Mouse (Mus musculus): ENCODE results near the gene Actl7b. TPM values are rescaled to one million over a fixed set of nuclear protein-coding genes. Genes with fewer than 3 reads are reported as not detected.

The Actl7b gene
- polyA plus RNA-seq, 3 experiments from 2014 or later = not detected

- no peak for ATAC-seq
Measured at GRCm38 (mm10) chr4:56702234-56702633, 39.0 kb downstream of the Actl7b start.

- ATAC-seq = no peak
Measured at GRCm38 (mm10) chr4:56698671-56699070, 42.6 kb downstream of the Actl7b start.

GRCm38 (mm10) chr4:56696401-56696800 is 44.8 kb downstream of the Actl7b start:
- no peak for ATAC-seq

Other genes starting within 250 kb of the Actl7b start
- not detected for gene Gm26657, start 1.4 kb downstream of the Actl7b start, polyA plus RNA-seq (2017; shearing (Covaris generic))
- not detected for gene Actl7a, start 2.0 kb upstream of the Actl7b start, polyA plus RNA-seq (2017; shearing (Covaris generic))
- gene Elp1, start 60.9 kb upstream of the Actl7b start, polyA plus RNA-seq (2017; shearing (Covaris generic)) = 10 to 100 TPM; 12.1 to 27.9 (median 23.6) TPM
- gene Fam206a, start 60.9 kb upstream of the Actl7b start, polyA plus RNA-seq (2017; shearing (Covaris generic)) = 10 to 100 TPM; 11.6 to 16.0 (median 12.9) TPM
- 1 to 10 TPM in 2 of 3 experiments, under 1 TPM in 1; 0.89 to 2.6 (median 1.5) TPM for gene Ctnnal1, start 123.7 kb upstream of the Actl7b start, polyA plus RNA-seq (2017; shearing (Covaris generic))
- gene Tmem245, start 206.0 kb upstream of the Actl7b start, polyA plus RNA-seq (2017; shearing (Covaris generic)) = 1 to 10 TPM; 4.4 to 8.2 (median 5.9) TPM
- not detected for gene Frrs1l, start 248.9 kb upstream of the Actl7b start, polyA plus RNA-seq (2017; shearing (Covaris generic))